ENCODE assay signal across 8 mouse cellular contexts in genomic region chr4:62360088-62360804, GRCm38 (mm10). TPM values are rescaled to one million over a fixed set of nuclear protein-coding genes. Genes with fewer than 3 reads are reported as not detected.
A peak's percentile ranks its signal among the peaks of the same experiment; 100 is the strongest.
DNase-seq lines count a peak whose midpoint lies in the region; ATAC-seq lines count a peak whose summit lies in the region.

Fkbp15 (minus strand) TSS chr4:62360548.
Slc31a1 (plus strand) TSS chr4:62360727.

- no peaks in the 10 kb centered on the region for H3K27me3 ChIP-seq in heart, embryonic 13.5 days (replicated peaks)
- H3K27me3 ChIP-seq in liver, embryonic 12.5 days (replicated peaks) = no peaks in the 10 kb centered on the region
- H3K27me3 ChIP-seq in stomach, embryonic 15.5 days (replicated peaks) = no peaks in the 10 kb centered on the region

- peak; percentile 98 for DNase-seq in CD4-positive, CD25-positive, alpha-beta regulatory T cell, adult 2 months (ENCODE audit: low read depth, low spot score)
- peak; percentile 83 for DNase-seq in fat pad, adult 2 months (ENCODE audit: extremely low read depth, low read depth, low spot score)
- DNase-seq in kidney, postnatal 10 days = peak; percentile 97
- DNase-seq in natural killer cell, adult 2 months (ENCODE audit: low spot score in 2 of 2) = peak; percentile 95

- peak within 1 kb of the TSS; percentile 81 for H3K4me2 ChIP-seq in heart, embryonic 13.5 days
- H3K4me2 ChIP-seq in liver, embryonic 12.5 days = peak within 1 kb of the TSS; percentile 86
- H3K4me2 ChIP-seq in stomach, embryonic 15.5 days = peak within 1 kb of the TSS; percentile 70

- ATAC-seq in heart, embryonic 13.5 days (ENCODE audit: extremely low read depth, insufficient number of reproducible peaks, low FRiP score, low TSS enrichment) = peak; percentile 100
- peak; percentile 99 for ATAC-seq in liver, embryonic 12.5 days
- peak; percentile 99 for ATAC-seq in stomach, embryonic 15.5 days (ENCODE audit: insufficient read depth, low FRiP score, low read depth)

- H3K27ac ChIP-seq in brown adipose tissue, adult 24 weeks (replicated peaks; ENCODE audit: low read depth, low read length) = peak within 1 kb of the TSS; percentile 75
- H3K27ac ChIP-seq in heart, embryonic 13.5 days (replicated peaks) = peak within 1 kb of the TSS; percentile 83
- H3K27ac ChIP-seq in liver, embryonic 12.5 days = peak within 1 kb of the TSS; percentile 88
- peak within 1 kb of the TSS; percentile 86 for H3K27ac ChIP-seq in stomach, embryonic 15.5 days

- H3K9ac ChIP-seq in heart, embryonic 13.5 days = peak within 1 kb of the TSS; percentile 87
- peak within 1 kb of the TSS; percentile 83 for H3K9ac ChIP-seq in liver, embryonic 12.5 days
- H3K9ac ChIP-seq in stomach, embryonic 15.5 days = peak within 1 kb of the TSS; percentile 75

- 0 out of 2 replicates have a peak, but pooled peaks cover 3% of the 10 kb centered on the region for H3K4me1 ChIP-seq in brown adipose tissue, adult 24 weeks (ENCODE audit: control insufficient read depth, insufficient read depth, insufficient read length, low read length)
- peaks cover 24% of the 10 kb centered on the region for H3K4me1 ChIP-seq in heart, embryonic 13.5 days
- peaks cover 38% of the 10 kb centered on the region for H3K4me1 ChIP-seq in liver, embryonic 12.5 days
- H3K4me1 ChIP-seq in stomach, embryonic 15.5 days = 0 out of 2 replicates have a peak, but pooled peaks cover 3% of the 10 kb centered on the region

- under 1% methylated on average over 51 of the region's 51 CpGs for WGBS in heart, embryonic 13.5 days
- 0% methylated on average over 51 of the region's 51 CpGs for WGBS in liver, embryonic 12.5 days (ENCODE audit: insufficient replicate concordance)
- WGBS in stomach, embryonic 15.5 days = under 1% methylated on average over 51 of the region's 51 CpGs

- peak within 1 kb of the TSS; percentile 83 for H3K4me3 ChIP-seq in brown adipose tissue, adult 24 weeks (ENCODE audit: insufficient read depth, low read depth, low read length)
- H3K4me3 ChIP-seq in heart, embryonic 13.5 days = peak within 1 kb of the TSS; percentile 80
- peak within 1 kb of the TSS; percentile 78 for H3K4me3 ChIP-seq in liver, embryonic 12.5 days
- peak within 1 kb of the TSS; percentile 92 for H3K4me3 ChIP-seq in stomach, embryonic 15.5 days (replicated peaks)

- H3K36me3 ChIP-seq in heart, embryonic 13.5 days = peaks cover 15% of the 10 kb centered on the region
- peaks cover 24% of the 10 kb centered on the region for H3K36me3 ChIP-seq in liver, embryonic 12.5 days
- no peaks in the 10 kb centered on the region for H3K36me3 ChIP-seq in stomach, embryonic 15.5 days

- H3K9me3 ChIP-seq in heart, embryonic 13.5 days = no peaks in the 10 kb centered on the region
- H3K9me3 ChIP-seq in liver, embryonic 12.5 days (replicated peaks) = no peaks in the 10 kb centered on the region
- no peaks in the 10 kb centered on the region for H3K9me3 ChIP-seq in stomach, embryonic 15.5 days

RNA-seq across cellular contexts. Expression of gene Fkbp15, which starts in this region (rescaled TPM):
- polyA plus RNA-seq in brown adipose tissue, adult 24 weeks (2012; ENCODE audit: insufficient read depth, insufficient read length, missing spikeins) = 13.0 and 13.5 TPM in 2 replicates
- 16.7 and 17.8 TPM in 2 replicates for polyA plus RNA-seq in heart, embryonic 13.5 days (2015; fragmentation: Nextera tagmentation; extraction: Ambion mirVana)
- polyA plus RNA-seq in liver, embryonic 12.5 days (2016; fragmentation: Nextera tagmentation; extraction: Ambion mirVana) = 18.6 and 21.1 TPM in 2 replicates
- polyA plus RNA-seq in stomach, embryonic 15.5 days (2015; fragmentation: Nextera tagmentation; extraction: Ambion mirVana) = 24.9 and 28.5 TPM in 2 replicates

RNA-seq across cellular contexts. Expression of gene Slc31a1, which starts in this region (rescaled TPM):
- 18.6 and 21.6 TPM in 2 replicates for polyA plus RNA-seq in brown adipose tissue, adult 24 weeks (2012; ENCODE audit: insufficient read depth, insufficient read length, missing spikeins)
- 41.2 and 42.4 TPM in 2 replicates for polyA plus RNA-seq in heart, embryonic 13.5 days (2015; fragmentation: Nextera tagmentation; extraction: Ambion mirVana)
- 45.8 and 45.9 TPM in 2 replicates for polyA plus RNA-seq in liver, embryonic 12.5 days (2016; fragmentation: Nextera tagmentation; extraction: Ambion mirVana)
- 59.0 and 64.3 TPM in 2 replicates for polyA plus RNA-seq in stomach, embryonic 15.5 days (2015; fragmentation: Nextera tagmentation; extraction: Ambion mirVana)

Comparison
In these comparisons a context has a peak if more than half of its experiments do, and no peak if none do; other contexts are left out.
1. Peak in every context shown above with its lines: DNase-seq, ATAC-seq, H3K4me3 ChIP-seq and H3K27ac ChIP-seq.